Mouse (Mus musculus): ENCODE data around the gene Sh3d19.

DNA sequence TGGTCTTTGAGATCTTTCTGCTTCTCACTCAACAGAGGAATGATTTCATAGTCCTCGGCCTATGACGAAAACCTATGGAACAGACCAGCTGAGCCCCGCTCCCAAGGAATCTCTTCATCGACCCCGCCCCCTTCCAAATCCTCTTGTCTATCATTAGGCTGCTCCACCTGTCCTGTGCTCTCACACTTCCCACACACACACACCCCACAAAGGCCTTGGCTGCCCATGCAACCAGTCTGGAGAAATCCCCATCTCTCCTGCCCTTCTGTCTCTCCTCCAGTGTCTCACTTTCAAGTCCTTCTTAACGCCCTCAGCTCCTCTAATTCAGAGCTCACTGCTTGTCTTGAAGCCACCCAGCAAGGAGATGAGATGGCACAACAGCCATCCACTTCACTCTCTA, 131.0 kb downstream of the Sh3d19 start:
- no peak for TF ChIP-seq POLR2A (IDR thresholded peaks at IDR 0.05; ENCODE audit: borderline replicate concordance, extremely low read depth, low read depth, low read length)
- no peak for TF ChIP-seq CTCF (IDR thresholded peaks at IDR 0.05; ENCODE audit: insufficient read depth, low read length)

Data from lung, adult 2 months (tissue).